Mouse (Mus musculus): ENCODE data around the gene Glb1l.

GRCm38 (mm10) chr1:75230335-75230994 is 19.9 kb upstream of the Glb1l start:
- no peak for TF ChIP-seq CTCF (IDR thresholded peaks at IDR 0.05; ENCODE audit: insufficient read depth, low read length)
- no peak for TF ChIP-seq POLR2A (IDR thresholded peaks at IDR 0.05; ENCODE audit: borderline replicate concordance, extremely low read depth, low read depth, low read length)

All from lung, adult 2 months (tissue).